Mouse (Mus musculus): ENCODE results near the gene Hpca. TPM values are rescaled to one million over a fixed set of nuclear protein-coding genes. Genes with fewer than 3 reads are reported as not detected.

The Hpca gene
- polyA plus RNA-seq, 1 experiment from 2014 or later: 2.7 TPM

DNA sequence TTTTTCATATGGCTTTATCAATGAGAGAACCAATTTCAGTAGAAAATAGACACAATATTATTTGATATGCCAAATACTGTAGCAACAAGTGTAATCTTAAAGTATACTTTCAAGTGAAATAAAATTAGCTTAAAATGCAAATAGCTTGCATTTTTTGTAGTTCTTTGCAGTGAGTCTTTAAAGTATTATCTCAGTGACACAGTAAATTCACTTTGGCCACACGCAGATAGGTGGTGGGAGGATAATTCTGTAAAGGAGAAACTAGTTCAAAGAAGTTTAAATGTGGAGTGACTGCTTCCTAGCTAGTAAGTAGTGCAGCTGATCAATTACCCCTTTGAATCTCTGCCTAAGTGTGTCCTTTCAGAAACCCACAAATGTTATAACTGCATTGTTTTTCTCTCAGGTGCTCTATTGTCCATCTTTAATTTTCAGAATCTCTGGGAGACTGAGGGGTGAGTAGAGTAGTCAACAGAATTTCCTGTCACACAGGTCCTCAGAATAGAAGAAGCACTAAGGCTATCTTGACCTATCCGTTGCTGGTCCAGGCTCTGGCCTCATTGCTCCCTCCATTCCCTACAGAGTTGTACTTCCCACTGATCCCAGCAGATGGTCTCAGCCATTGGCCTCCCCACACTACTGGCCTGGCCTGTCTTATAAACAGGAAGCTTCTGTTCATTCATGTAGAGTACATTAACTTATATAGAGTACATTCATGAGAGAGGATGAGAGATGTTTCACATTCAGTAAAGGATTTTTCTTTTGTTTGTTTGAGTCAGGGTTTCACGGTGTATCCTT, 59.4 kb downstream of the Hpca start:
- no peak for ATAC-seq (replicated peaks; ENCODE audit: low FRiP score, low TSS enrichment, low read depth)
- H3K4me3 ChIP-seq (ENCODE audit: low read depth, low read length): no peak overlapping the region
- H3K9me3 ChIP-seq (ENCODE audit: control insufficient read depth, low read length): no peaks in the 10 kb centered on the region
- no peak overlapping the region for H3K9ac ChIP-seq (ENCODE audit: low read length)
- DNase-seq (ENCODE audit: low spot score): no peak
- peaks cover 12% of the 10 kb centered on the region for H3K4me1 ChIP-seq (replicated peaks; ENCODE audit: control insufficient read depth, insufficient read depth, low read length)
- H3K27me3 ChIP-seq (replicated peaks; ENCODE audit: control insufficient read depth, insufficient read depth, low read length): no peaks in the 10 kb centered on the region
- H3K4me2 ChIP-seq (ENCODE audit: low read length): no peak overlapping the region
- 74% methylated on average over 3 of the region's 3 CpGs for WGBS
- no peaks in the 10 kb centered on the region for H3K36me3 ChIP-seq (ENCODE audit: control insufficient read depth, insufficient read depth, low read length)
- H3K27ac ChIP-seq (ENCODE audit: low read depth): no peak overlapping the region

Other genes with a start within 250 kb of the Hpca start
- 6.5 and 6.6 TPM in 2 replicates for gene Trim62, start 238.5 kb downstream of the Hpca start, polyA plus RNA-seq (2014; fragmentation: Nextera tagmentation; extraction: Ambion mirVana)
- gene Azin2, start 159.6 kb downstream of the Hpca start, polyA plus RNA-seq (2014; fragmentation: Nextera tagmentation; extraction: Ambion mirVana): 17.5 and 20.1 TPM in 2 replicates
- 183 and 184 TPM in 2 replicates for gene Ak2, start 130.1 kb downstream of the Hpca start, polyA plus RNA-seq (2014; fragmentation: Nextera tagmentation; extraction: Ambion mirVana)
- 7.4 and 8.4 TPM in 2 replicates for gene Rnf19b, start 63.8 kb downstream of the Hpca start, polyA plus RNA-seq (2014; fragmentation: Nextera tagmentation; extraction: Ambion mirVana)
- gene Tmem54, start 16.5 kb downstream of the Hpca start, polyA plus RNA-seq (2014; fragmentation: Nextera tagmentation; extraction: Ambion mirVana): 32.2 and 45.9 TPM in 2 replicates
- 1.7 and 2.4 TPM in 2 replicates for gene Fndc5, start 15.0 kb upstream of the Hpca start, polyA plus RNA-seq (2014; fragmentation: Nextera tagmentation; extraction: Ambion mirVana)
- 14.6 and 19.5 TPM in 2 replicates for gene S100pbp, start 67.7 kb upstream of the Hpca start, polyA plus RNA-seq (2014; fragmentation: Nextera tagmentation; extraction: Ambion mirVana)
- 92.9 and 97.2 TPM in 2 replicates for gene Yars, start 67.7 kb upstream of the Hpca start, polyA plus RNA-seq (2014; fragmentation: Nextera tagmentation; extraction: Ambion mirVana)
- 7.2 and 7.4 TPM in 2 replicates for gene C77080, start 139.4 kb upstream of the Hpca start, polyA plus RNA-seq (2014; fragmentation: Nextera tagmentation; extraction: Ambion mirVana)
- gene Sync, start 165.6 kb upstream of the Hpca start, polyA plus RNA-seq (2014; fragmentation: Nextera tagmentation; extraction: Ambion mirVana): 1.3 and 2.1 TPM in 2 replicates
- gene Rbbp4, start 213.3 kb upstream of the Hpca start, polyA plus RNA-seq (2014; fragmentation: Nextera tagmentation; extraction: Ambion mirVana): 333 and 352 TPM in 2 replicates
- gene Zbtb8os, start 213.7 kb upstream of the Hpca start, polyA plus RNA-seq (2014; fragmentation: Nextera tagmentation; extraction: Ambion mirVana): 46.9 and 51.3 TPM in 2 replicates